Mouse (Mus musculus) brain, embryonic 14.5 days (tissue): ENCODE results near the gene Ccl22.

Source experiments
- CTCF ChIP-seq: fragments of 200-500 bp; IDR thresholded peaks from 2 replicates; pipeline ENCODE4 v1.5.1; 2012; ENCODE audit warnings: inconsistent platforms, mild to moderate bottlenecking, moderate library complexity, borderline replicate concordance; ENCODE audit not compliant: insufficient read depth, insufficient read length; ENCODE audit errors: extremely low read depth
- POLR2A ChIP-seq: fragments of 200-500 bp; IDR thresholded peaks from 2 replicates; pipeline ENCODE4 v1.6.1; 2012; ENCODE audit warnings: mild to moderate bottlenecking, inconsistent platforms, borderline replicate concordance; ENCODE audit not compliant: poor library complexity, insufficient read depth, insufficient read length, severe bottlenecking; ENCODE audit errors: extremely low read depth

- no peak for TF ChIP-seq POLR2A
- no peak for TF ChIP-seq CTCF
These were observed 29.5 kb upstream of the Ccl22 start for GRCm38 (mm10) chr8:94715871-94716270.
